Mouse (Mus musculus): Measurements from ENCODE around the gene Lix1. TPM values are rescaled to one million over a fixed set of nuclear protein-coding genes. Genes with fewer than 3 reads are reported as not detected.

Lix1 gene
- polyA plus RNA-seq, 1 experiment from 2014 or later, result 3.7 TPM

GRCm38 (mm10) chr17:17392863-17393262, 9.6 kb upstream of the Lix1 start:
- H3K4me3 ChIP-seq (ENCODE audit: low read length), result no peak overlapping the region
- H3K9ac ChIP-seq (ENCODE audit: low read length), result no peak overlapping the region
- H3K27ac ChIP-seq (ENCODE audit: low read length), result 0 out of 2 replicates have a peak overlapping the region, but pooled peaks have one; percentile 16
- no peaks in the 10 kb centered on the region for H3K4me1 ChIP-seq (ENCODE audit: control insufficient read depth, insufficient read depth, low read length)
- H3K27me3 ChIP-seq (ENCODE audit: control insufficient read depth, insufficient read depth, low read length), result no peaks in the 10 kb centered on the region
- WGBS, result 61% methylated on average over 7 of the region's 7 CpGs
- no peak overlapping the region for H3K4me2 ChIP-seq (ENCODE audit: low read depth, low read length)
- peaks cover 25% of the 10 kb centered on the region for H3K36me3 ChIP-seq (ENCODE audit: control insufficient read depth, insufficient read depth)
- no peaks in the 10 kb centered on the region for H3K9me3 ChIP-seq (replicated peaks; ENCODE audit: control insufficient read depth, low read length)
- ATAC-seq (replicated peaks; ENCODE audit: extremely low read depth, insufficient read depth, low FRiP score), result no peak

GRCm38 (mm10) chr17:17393300-17393699, 9.2 kb upstream of the Lix1 start:
- Histone ChIP-seq H3K27ac (ENCODE audit: low read length) (no peak overlapping the region), H3K4me3 (ENCODE audit: low read length) (no peak overlapping the region), H3K9ac (ENCODE audit: low read length) (no peak overlapping the region), H3K4me2 (ENCODE audit: low read depth, low read length) (no peak overlapping the region), H3K27me3 (ENCODE audit: control insufficient read depth, insufficient read depth, low read length) (no peaks in the 10 kb centered on the region), H3K9me3 (replicated peaks; ENCODE audit: control insufficient read depth, low read length) (no peaks in the 10 kb centered on the region), H3K4me1 (ENCODE audit: control insufficient read depth, insufficient read depth, low read length) (no peaks in the 10 kb centered on the region), H3K36me3 (ENCODE audit: control insufficient read depth, insufficient read depth) (peaks cover 24% of the 10 kb centered on the region)
- no peak for ATAC-seq (replicated peaks; ENCODE audit: extremely low read depth, insufficient read depth, low FRiP score)
- 85% methylated on average over 6 of the region's 6 CpGs for WGBS

GRCm38 (mm10) chr17:17394336-17394735, 8.1 kb upstream of the Lix1 start:
- no peaks in the 10 kb centered on the region for H3K9me3 ChIP-seq (replicated peaks; ENCODE audit: control insufficient read depth, low read length)
- no peak overlapping the region for H3K9ac ChIP-seq (ENCODE audit: low read length)
- H3K27ac ChIP-seq (ENCODE audit: low read length), result no peak overlapping the region
- no peak overlapping the region for H3K4me2 ChIP-seq (ENCODE audit: low read depth, low read length)
- 30% methylated on average over 4 of the region's 4 CpGs for WGBS
- no peaks in the 10 kb centered on the region for H3K4me1 ChIP-seq (ENCODE audit: control insufficient read depth, insufficient read depth, low read length)
- no peaks in the 10 kb centered on the region for H3K27me3 ChIP-seq (ENCODE audit: control insufficient read depth, insufficient read depth, low read length)
- ATAC-seq (replicated peaks; ENCODE audit: extremely low read depth, insufficient read depth, low FRiP score), result no peak; the same call in 1 of the 2 replicates
- peaks cover 16% of the 10 kb centered on the region for H3K36me3 ChIP-seq (ENCODE audit: control insufficient read depth, insufficient read depth)
- H3K4me3 ChIP-seq (ENCODE audit: low read length), result no peak overlapping the region

GRCm38 (mm10) chr17:17396869-17397268, 5.6 kb upstream of the Lix1 start:
- no peaks in the 10 kb centered on the region for H3K9me3 ChIP-seq (replicated peaks; ENCODE audit: control insufficient read depth, low read length)
- H3K36me3 ChIP-seq (ENCODE audit: control insufficient read depth, insufficient read depth), result peaks cover 3% of the 10 kb centered on the region
- no peak for ATAC-seq (replicated peaks; ENCODE audit: extremely low read depth, insufficient read depth, low FRiP score)
- 78% methylated on average over 1 of the region's 1 CpGs for WGBS
- H3K4me1 ChIP-seq (ENCODE audit: control insufficient read depth, insufficient read depth, low read length), result no peaks in the 10 kb centered on the region
- no peak overlapping the region for H3K27ac ChIP-seq (ENCODE audit: low read length)
- no peak overlapping the region for H3K4me2 ChIP-seq (ENCODE audit: low read depth, low read length)
- no peak overlapping the region for H3K4me3 ChIP-seq (ENCODE audit: low read length)
- H3K9ac ChIP-seq (ENCODE audit: low read length), result no peak overlapping the region
- no peaks in the 10 kb centered on the region for H3K27me3 ChIP-seq (ENCODE audit: control insufficient read depth, insufficient read depth, low read length)

GRCm38 (mm10) chr17:17398664-17399063, 3.8 kb upstream of the Lix1 start:
- peaks cover 2% of the 10 kb centered on the region; the same call in 1 of the 2 replicates for H3K4me1 ChIP-seq (ENCODE audit: control insufficient read depth, insufficient read depth, low read length)
- H3K9ac ChIP-seq (ENCODE audit: low read length), result no peak overlapping the region
- no peak for ATAC-seq (replicated peaks; ENCODE audit: extremely low read depth, insufficient read depth, low FRiP score)
- H3K27ac ChIP-seq (ENCODE audit: low read length), result no peak overlapping the region
- H3K36me3 ChIP-seq (ENCODE audit: control insufficient read depth, insufficient read depth), result no peaks in the 10 kb centered on the region; the same call in 1 of the 2 replicates
- no peak overlapping the region for H3K4me3 ChIP-seq (ENCODE audit: low read length)
- H3K27me3 ChIP-seq (ENCODE audit: control insufficient read depth, insufficient read depth, low read length), result no peaks in the 10 kb centered on the region
- H3K9me3 ChIP-seq (replicated peaks; ENCODE audit: control insufficient read depth, low read length), result no peaks in the 10 kb centered on the region
- H3K4me2 ChIP-seq (ENCODE audit: low read depth, low read length), result no peak overlapping the region
- 54% methylated on average over 2 of the region's 2 CpGs for WGBS

GRCm38 (mm10) chr17:17403038-17403437, 566 bp downstream of the Lix1 start:
- WGBS, result 31% methylated on average over 5 of the region's 5 CpGs
- Histone ChIP-seq H3K9ac (ENCODE audit: low read length) (no peak overlapping the region), H3K27me3 (ENCODE audit: control insufficient read depth, insufficient read depth, low read length) (no peaks in the 10 kb centered on the region), H3K4me2 (ENCODE audit: low read depth, low read length) (peak overlapping the region; percentile 27), H3K27ac (ENCODE audit: low read length) (no peak overlapping the region), H3K4me1 (ENCODE audit: control insufficient read depth, insufficient read depth, low read length) (peaks cover 3% of the 10 kb centered on the region; the same call in 1 of the 2 replicates), H3K9me3 (replicated peaks; ENCODE audit: control insufficient read depth, low read length) (no peaks in the 10 kb centered on the region), H3K36me3 (ENCODE audit: control insufficient read depth, insufficient read depth) (no peaks in the 10 kb centered on the region), H3K4me3 (ENCODE audit: low read length) (no peak overlapping the region)
- ATAC-seq (replicated peaks; ENCODE audit: extremely low read depth, insufficient read depth, low FRiP score), result no peak

- no peak overlapping the region for H3K4me2 ChIP-seq (ENCODE audit: low read depth, low read length)
- ATAC-seq (replicated peaks; ENCODE audit: extremely low read depth, insufficient read depth, low FRiP score), result no peak
Observed at GRCm38 (mm10) chr17:17403578-17404112, 1.2 kb downstream of the Lix1 start.

GRCm38 (mm10) chr17:17404811-17405544, 2.5 kb downstream of the Lix1 start:
- no peaks in the 10 kb centered on the region for H3K9me3 ChIP-seq (replicated peaks; ENCODE audit: control insufficient read depth, low read length)
- H3K27ac ChIP-seq (ENCODE audit: low read length), result no peak overlapping the region
- no peak for ATAC-seq (replicated peaks; ENCODE audit: extremely low read depth, insufficient read depth, low FRiP score)
- H3K4me2 ChIP-seq (ENCODE audit: low read depth, low read length), result no peak overlapping the region
- no peaks in the 10 kb centered on the region for H3K36me3 ChIP-seq (ENCODE audit: control insufficient read depth, insufficient read depth)
- H3K4me3 ChIP-seq (ENCODE audit: low read length), result no peak overlapping the region
- H3K4me1 ChIP-seq (ENCODE audit: control insufficient read depth, insufficient read depth, low read length), result peaks cover 3% of the 10 kb centered on the region; the same call in 1 of the 2 replicates
- 60% methylated on average over 8 of the region's 8 CpGs for WGBS
- no peaks in the 10 kb centered on the region for H3K27me3 ChIP-seq (ENCODE audit: control insufficient read depth, insufficient read depth, low read length)
- no peak overlapping the region for H3K9ac ChIP-seq (ENCODE audit: low read length)

More at GRCm38 (mm10) chr17:17403578-17404112, 1.2 kb downstream of the Lix1 start:
- Histone ChIP-seq H3K9me3 (replicated peaks; ENCODE audit: control insufficient read depth, low read length) (no peaks in the 10 kb centered on the region), H3K36me3 (ENCODE audit: control insufficient read depth, insufficient read depth) (no peaks in the 10 kb centered on the region), H3K9ac (ENCODE audit: low read length) (no peak overlapping the region), H3K27ac (ENCODE audit: low read length) (no peak overlapping the region), H3K4me3 (ENCODE audit: low read length) (no peak overlapping the region), H3K27me3 (ENCODE audit: control insufficient read depth, insufficient read depth, low read length) (no peaks in the 10 kb centered on the region), H3K4me1 (ENCODE audit: control insufficient read depth, insufficient read depth, low read length) (peaks cover 3% of the 10 kb centered on the region; the same call in 1 of the 2 replicates)
- WGBS, result 29% methylated on average over 3 of the region's 3 CpGs

- 26% methylated on average over 1 of the region's 1 CpGs for WGBS
- Histone ChIP-seq H3K4me1 (ENCODE audit: control insufficient read depth, insufficient read depth, low read length) (peaks cover 3% of the 10 kb centered on the region; the same call in 1 of the 2 replicates), H3K9me3 (replicated peaks; ENCODE audit: control insufficient read depth, low read length) (no peaks in the 10 kb centered on the region), H3K4me3 (ENCODE audit: low read length) (no peak overlapping the region), H3K4me2 (ENCODE audit: low read depth, low read length) (no peak overlapping the region), H3K9ac (ENCODE audit: low read length) (no peak overlapping the region), H3K36me3 (ENCODE audit: control insufficient read depth, insufficient read depth) (no peaks in the 10 kb centered on the region), H3K27ac (ENCODE audit: low read length) (no peak overlapping the region), H3K27me3 (ENCODE audit: control insufficient read depth, insufficient read depth, low read length) (no peaks in the 10 kb centered on the region)
- ATAC-seq (replicated peaks; ENCODE audit: extremely low read depth, insufficient read depth, low FRiP score), result no peak
Observed at GRCm38 (mm10) chr17:17405606-17406005, 3.1 kb downstream of the Lix1 start.
